Mouse (Mus musculus) gastrocnemius, postnatal 4 days (tissue): Measurements from ENCODE around the gene Akr1c18. TPM values are rescaled to one million over a fixed set of nuclear protein-coding genes. Genes with fewer than 3 reads are reported as not detected.

Experiments used
- DNase-seq, 2 experiments: peaks; one replicate each; pipeline ENCODE4 v3.0.0; 2021 to 2022; ENCODE audit warnings: low spot score in 2 of 2, mixed read lengths in 2 of 2
- total RNA-seq, 2 experiments: library from RNA; stranded (reverse); gene quantifications; 2 replicates each; pipeline ENCODE4 v1.2.3; 2021

The Akr1c18 gene
- total RNA-seq, 2 experiments from 2014 or later = 2.0 to 3.1 TPM

DNA sequence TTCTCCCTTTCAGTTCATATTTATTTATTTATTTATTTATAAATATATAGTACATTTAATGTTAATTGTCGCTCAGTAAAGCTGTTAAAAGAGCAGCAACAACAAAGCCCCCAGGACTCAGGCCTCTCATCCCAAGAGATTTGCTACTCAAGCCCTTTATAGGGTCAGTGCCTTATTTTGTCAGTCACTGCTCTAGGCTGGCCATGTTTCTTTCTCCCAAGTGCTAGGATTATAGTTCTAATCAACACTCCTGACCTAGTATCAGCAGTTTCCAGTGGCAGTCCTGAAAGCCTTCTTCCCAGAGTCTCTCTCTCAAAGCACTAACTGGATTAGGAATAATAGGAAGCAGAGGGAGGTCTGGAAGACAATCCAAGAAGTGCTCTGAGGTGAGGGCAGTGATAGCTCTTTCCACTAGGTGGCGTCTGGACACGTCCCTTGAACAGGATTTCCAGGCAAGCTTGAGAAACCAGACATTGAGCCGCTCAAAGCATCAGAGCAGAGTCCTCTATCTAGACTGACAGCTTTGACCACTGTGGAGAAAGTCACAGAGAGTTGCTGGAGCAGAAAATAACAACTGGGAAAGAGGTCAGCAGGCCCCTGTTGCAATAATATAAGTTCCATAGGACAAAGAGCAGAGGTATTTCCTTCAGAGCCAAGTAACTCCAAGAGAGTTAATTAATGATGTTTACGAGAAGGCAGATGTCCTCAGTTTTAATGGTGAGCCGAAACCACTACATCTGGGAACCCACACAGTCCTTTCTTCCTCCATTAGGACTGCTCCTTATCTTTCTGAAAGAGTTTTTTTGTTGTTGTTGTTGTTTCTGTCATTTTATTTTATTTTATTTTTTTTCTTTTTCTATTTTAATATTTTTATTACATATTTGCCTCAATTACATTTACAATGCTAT lies 39.9 kb downstream of the Akr1c18 start:
- peak in 1 of 2 experiments; percentile 40 for DNase-seq

DNA sequence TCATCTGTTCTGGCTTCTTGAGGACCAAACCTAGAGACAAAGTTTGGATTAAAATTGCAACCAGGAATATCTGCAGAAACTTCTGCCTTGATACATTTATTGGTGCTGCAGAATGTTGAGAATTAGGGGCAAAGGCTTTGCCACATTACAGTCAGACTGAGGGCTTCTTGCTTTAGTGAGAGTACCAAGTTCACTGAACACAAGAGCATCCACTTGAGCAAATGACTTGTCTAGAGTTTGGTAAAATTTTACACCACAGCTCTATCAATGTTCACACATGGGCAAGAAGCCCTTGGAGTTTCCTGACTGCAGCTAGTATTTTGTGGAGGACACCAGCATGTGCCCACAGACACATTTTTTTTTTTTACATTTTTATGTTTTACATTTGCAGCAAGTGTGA lies 47.7 kb downstream of the Akr1c18 start:
- DNase-seq = no peak

DNA sequence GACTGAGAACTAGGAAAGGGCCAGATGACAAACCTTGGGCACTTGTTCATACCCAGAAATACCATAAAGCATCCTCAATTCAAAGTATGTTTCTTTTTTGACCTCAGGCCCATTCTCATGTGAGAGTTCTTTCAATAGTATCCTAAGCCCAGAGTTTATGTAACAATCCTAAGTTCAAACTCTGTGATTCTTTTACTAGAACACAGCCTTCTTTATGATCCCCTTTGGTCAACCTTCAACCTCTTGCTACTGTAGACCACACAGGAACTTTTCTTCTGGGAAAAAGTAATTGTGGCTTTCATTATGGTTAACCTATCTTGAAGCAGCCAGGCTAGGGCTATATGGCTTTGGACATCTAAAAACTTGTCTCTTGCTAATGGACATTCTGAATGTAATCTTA lies 48.8 kb downstream of the Akr1c18 start:
- DNase-seq = no peak

Other genes starting within 250 kb of the Akr1c18 start
- 10 to 100 TPM; 86.1 to 97.2 TPM for gene Net1, start 232.4 kb downstream of the Akr1c18 start, total RNA-seq
- not detected for gene Tubal3, start 232.4 kb downstream of the Akr1c18 start, total RNA-seq
- not detected for gene Ucn3, start 205.3 kb downstream of the Akr1c18 start, total RNA-seq
- 1 to 10 TPM; 3.1 to 4.5 TPM for gene Akr1c14, start 101.6 kb downstream of the Akr1c18 start, total RNA-seq
- gene Akr1c13, start 40.5 kb upstream of the Akr1c18 start, total RNA-seq = 1 to 10 TPM in 1 of 2 experiments, under 1 TPM in 1; 0.98 to 1.6 TPM
- under 1 TPM; 0.21 to 0.66 TPM for gene Akr1c19, start 78.0 kb upstream of the Akr1c18 start, total RNA-seq
- not detected for gene Akr1c12, start 128.8 kb upstream of the Akr1c18 start, total RNA-seq